Mouse (Mus musculus) neural tube, embryonic 11.5 days (tissue): Measurements from ENCODE around the gene Ostm1. TPM values are rescaled to one million over a fixed set of nuclear protein-coding genes. Genes with fewer than 3 reads are reported as not detected.
A peak's percentile ranks its signal among the peaks of the same experiment; 100 is the strongest.

ENCODE experiments used
- ATAC-seq: fragments of 200-750 bp; cut with Nextera tagmentation; 2 replicates; pipeline ENCODE4 v1.8.0; 2017; ENCODE audit warnings: moderate number of reproducible peaks, mild to moderate bottlenecking, moderate TSS enrichment, moderate library complexity; ENCODE audit not compliant: insufficient read depth, low FRiP score, low TSS enrichment
- DNase-seq: peaks from one replicate; pipeline ENCODE4 v3.0.0-alpha.2; 2015; ENCODE audit warnings: low spot score
- H3K27ac ChIP-seq: fragments of 300-500 bp; sonication (generic); 2 replicates; pipeline ENCODE4 v1.5.1; 2014; ENCODE audit warnings: low read depth, mild to moderate bottlenecking, low read length
- H3K27me3 ChIP-seq: fragments of 300-500 bp; sonication (generic); 2 replicates; pipeline ENCODE4 v1.6.1; 2014; ENCODE audit warnings: mild to moderate bottlenecking, low read length, mixed read lengths; ENCODE audit not compliant: control insufficient read depth, insufficient read depth
- H3K36me3 ChIP-seq: fragments of 300-500 bp; sonication (generic); 2 replicates; pipeline ENCODE4 v1.6.1; 2014; ENCODE audit warnings: mild to moderate bottlenecking, low read length, moderate library complexity, mixed read lengths; ENCODE audit not compliant: control insufficient read depth, insufficient read depth
- H3K4me1 ChIP-seq: fragments of 300-500 bp; sonication (generic); 2 replicates; pipeline ENCODE4 v1.6.1; 2014; ENCODE audit warnings: low read length, mixed read lengths; ENCODE audit not compliant: control insufficient read depth, insufficient read depth
- H3K4me2 ChIP-seq: fragments of 300-500 bp; sonication (generic); 2 replicates; pipeline ENCODE4 v1.6.1; 2014; ENCODE audit warnings: low read depth, mild to moderate bottlenecking, moderate library complexity
- H3K4me3 ChIP-seq: fragments of 300-500 bp; sonication (generic); 2 replicates; pipeline ENCODE4 v1.5.1; 2014; ENCODE audit warnings: low read depth, low read length
- H3K9ac ChIP-seq: fragments of 300-500 bp; sonication (generic); 2 replicates; pipeline ENCODE4 v1.6.1; 2014; ENCODE audit warnings: mild to moderate bottlenecking, low read length
- H3K9me3 ChIP-seq: fragments of 300-500 bp; sonication (generic); 2 replicates; pipeline ENCODE4 v1.6.1; 2016; ENCODE audit warnings: low read length; ENCODE audit not compliant: control insufficient read depth
- whole genome bisulfite sequencing: fragments of 180-500 bp; shearing (Covaris S2); extraction: QIAGEN DNeasy Blood & Tissue Kit; methylation state at CpG from one replicate; pipeline ENCODE4 v1.1.7; 2014; 5-methylcytosine and 5-hydroxymethylcytosine counted together
- polyA plus RNA-seq: library from polyadenylated mRNA; unstranded; fragments of >200 nt; fragmentation: Nextera tagmentation; extraction: Ambion mirVana; gene quantifications from 2 replicates; pipeline ENCODE4 v1.2.1, GENCODE M21; 2014

The Ostm1 gene
- polyA plus RNA-seq, 1 experiment from 2014 or later, result 16.8 TPM

DNA sequence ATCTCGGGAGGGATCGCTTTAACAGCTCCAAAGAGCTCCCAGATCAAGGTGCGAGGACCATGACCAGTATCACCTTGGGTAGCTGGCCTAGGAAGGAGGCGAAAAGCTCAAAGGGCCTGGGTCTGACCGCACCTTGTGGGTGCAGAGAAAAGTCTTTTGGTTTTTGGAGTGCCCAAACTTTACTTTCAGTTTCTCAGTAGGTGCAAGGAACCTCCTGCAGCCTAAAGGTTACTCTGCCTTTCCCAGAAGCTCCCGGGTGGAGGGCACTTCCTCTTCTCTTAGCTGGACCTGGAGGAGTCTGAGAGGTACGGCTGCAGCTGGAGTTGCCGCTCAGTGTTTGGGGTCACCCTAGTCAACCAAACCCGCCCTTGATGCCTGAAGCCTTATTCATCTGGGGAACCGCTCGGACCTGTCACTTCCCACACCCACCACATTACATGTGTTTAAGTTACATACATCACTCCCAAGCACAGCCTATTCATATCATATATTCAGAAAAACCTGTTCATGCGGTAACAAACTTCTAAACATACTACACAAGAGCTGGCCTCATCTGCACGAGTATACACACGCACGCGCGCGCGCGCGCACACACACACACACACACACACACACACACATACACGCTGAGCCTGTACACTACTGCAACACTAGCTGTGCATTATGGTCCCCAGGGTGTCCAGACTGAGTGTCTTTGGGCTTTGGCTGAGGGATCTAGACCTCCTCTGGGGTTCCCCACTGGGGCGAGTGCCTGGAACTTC, 49.9 kb downstream of the Ostm1 start:
- ATAC-seq, result no peak
- peaks cover 92% of the 10 kb centered on the region for H3K27me3 ChIP-seq
- no peaks in the 10 kb centered on the region for H3K9me3 ChIP-seq
- H3K4me2 ChIP-seq, result peak overlapping the region; percentile 29
- DNase-seq, result peak; percentile 46
- WGBS, result 4% methylated on average over 23 of the region's 23 CpGs
- no peak overlapping the region for H3K9ac ChIP-seq
- H3K4me1 ChIP-seq, result peaks cover 14% of the 10 kb centered on the region
- peak overlapping the region; percentile 14; the same call in 1 of the 2 replicates for H3K4me3 ChIP-seq
- no peak overlapping the region for H3K27ac ChIP-seq
- no peaks in the 10 kb centered on the region for H3K36me3 ChIP-seq

DNA sequence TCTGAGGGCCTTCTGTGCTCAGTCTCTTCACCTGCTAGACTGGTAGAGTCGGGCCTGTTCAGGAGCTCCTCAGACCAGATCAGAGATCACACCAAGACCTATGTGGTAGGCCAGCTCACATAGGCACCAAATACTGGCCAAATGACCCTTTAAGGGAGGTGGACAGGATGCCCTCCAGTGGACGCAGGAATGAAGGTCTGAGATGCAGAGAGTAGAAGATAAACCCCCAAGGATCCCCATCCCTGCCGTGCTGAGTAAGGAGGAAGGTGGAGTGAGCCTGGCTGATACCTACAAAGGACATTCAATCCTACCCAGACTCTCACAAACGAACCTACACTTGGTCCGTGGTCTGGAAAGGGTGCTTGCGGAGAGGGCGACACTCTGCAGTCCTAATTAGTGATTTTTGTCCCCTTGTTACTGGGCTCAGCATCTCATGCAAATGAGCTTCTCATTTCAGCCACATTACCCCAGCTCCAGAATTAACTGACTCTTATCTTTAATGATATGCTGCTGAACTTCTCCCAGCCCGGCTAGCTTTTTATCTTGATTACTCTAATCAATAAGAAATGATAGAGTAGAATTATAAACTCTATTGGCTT, 50.6 kb downstream of the Ostm1 start:
- Histone ChIP-seq H3K4me3 (no peak overlapping the region), H3K27me3 (peaks cover 88% of the 10 kb centered on the region), H3K9ac (no peak overlapping the region)

DNA sequence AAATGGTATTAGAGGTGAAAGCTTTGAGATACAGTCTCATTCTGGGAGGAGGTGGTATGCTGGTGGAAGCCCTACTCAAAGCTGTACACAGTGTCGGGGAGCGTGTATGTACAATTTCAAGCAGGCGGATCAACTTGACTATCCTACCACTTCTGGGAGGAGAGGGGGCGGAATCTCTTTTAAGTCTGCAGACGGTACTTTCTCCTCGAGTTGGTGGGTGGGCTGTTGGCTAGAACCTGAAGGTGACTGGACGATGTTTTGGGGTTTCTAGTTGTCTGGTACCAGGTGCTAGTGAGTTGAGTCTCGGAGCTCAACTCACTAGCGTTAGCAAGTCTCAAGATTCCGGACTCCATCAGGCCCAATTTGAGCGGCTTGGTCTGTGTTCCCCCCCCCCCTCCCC, 51.4 kb downstream of the Ostm1 start:
- Histone ChIP-seq H3K9me3 (no peaks in the 10 kb centered on the region), H3K9ac (no peak overlapping the region), H3K36me3 (no peaks in the 10 kb centered on the region), H3K27ac (no peak overlapping the region), H3K4me1 (peaks cover 14% of the 10 kb centered on the region), H3K27me3 (peaks cover 80% of the 10 kb centered on the region), H3K4me2 (no peak overlapping the region), H3K4me3 (no peak overlapping the region)
- WGBS, result 3% methylated on average over 11 of the region's 11 CpGs
- DNase-seq, result no peak
- no peak for ATAC-seq

More for the DNA sequence above, 50.6 kb downstream of the Ostm1 start:
- Histone ChIP-seq H3K9me3 (no peaks in the 10 kb centered on the region), H3K27ac (no peak overlapping the region), H3K4me2 (no peak overlapping the region), H3K4me1 (peaks cover 14% of the 10 kb centered on the region), H3K36me3 (no peaks in the 10 kb centered on the region)
- WGBS, result 1% methylated on average over 8 of the region's 8 CpGs
- ATAC-seq (no peak), DNase-seq (peak; percentile 36)

DNA sequence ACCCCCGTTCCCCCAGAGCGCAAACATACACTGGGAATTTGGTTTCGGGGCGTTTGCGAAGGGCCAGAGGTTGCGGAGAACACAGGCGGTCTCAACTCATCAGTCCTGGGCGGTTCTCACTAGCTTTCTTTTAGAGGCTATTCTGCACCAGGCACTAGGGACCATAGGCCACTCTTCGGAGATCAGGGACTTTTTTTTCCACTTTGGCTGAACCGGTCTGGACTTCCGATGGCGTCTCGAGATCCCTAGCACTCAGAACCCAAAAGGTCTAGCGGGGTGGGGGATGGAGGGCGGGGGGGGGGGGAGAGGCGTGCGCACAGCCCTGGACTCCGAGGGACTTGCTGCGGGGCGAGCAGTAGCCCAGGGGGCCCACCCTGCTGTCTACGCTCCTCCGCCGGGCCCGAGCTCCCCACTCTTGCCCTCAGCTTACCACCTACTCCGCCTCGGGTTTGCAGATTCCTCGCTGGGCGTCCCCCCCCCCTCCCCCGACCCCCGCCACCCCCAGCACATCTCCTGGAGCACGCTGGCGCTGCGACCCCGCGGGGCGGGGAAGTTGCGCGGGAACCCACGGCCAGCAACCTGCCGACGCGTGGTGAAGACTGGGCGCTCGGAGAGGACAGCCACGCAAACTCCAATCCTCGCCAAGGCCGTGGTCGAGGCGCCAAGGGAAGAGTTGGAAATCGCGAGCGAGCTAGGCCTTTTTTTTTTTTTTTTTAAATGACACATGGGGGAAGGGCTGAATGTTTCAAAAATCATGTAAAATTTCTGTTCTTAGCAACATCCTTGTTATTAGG, 52.1 kb downstream of the Ostm1 start:
- peaks cover 11% of the 10 kb centered on the region; the same call in 1 of the 2 replicates for H3K4me1 ChIP-seq
- no peaks in the 10 kb centered on the region for H3K9me3 ChIP-seq
- no peak overlapping the region for H3K9ac ChIP-seq
- H3K4me2 ChIP-seq, result peak overlapping the region; percentile 12; the same call in 1 of the 2 replicates
- peak overlapping the region; percentile 8; the same call in 1 of the 2 replicates for H3K4me3 ChIP-seq
- no peak overlapping the region for H3K27ac ChIP-seq
- WGBS, result under 1% methylated on average over 50 of the region's 52 CpGs
- H3K36me3 ChIP-seq, result no peaks in the 10 kb centered on the region
- peaks cover 73% of the 10 kb centered on the region for H3K27me3 ChIP-seq
- DNase-seq (no peak), ATAC-seq (no peak)

DNA sequence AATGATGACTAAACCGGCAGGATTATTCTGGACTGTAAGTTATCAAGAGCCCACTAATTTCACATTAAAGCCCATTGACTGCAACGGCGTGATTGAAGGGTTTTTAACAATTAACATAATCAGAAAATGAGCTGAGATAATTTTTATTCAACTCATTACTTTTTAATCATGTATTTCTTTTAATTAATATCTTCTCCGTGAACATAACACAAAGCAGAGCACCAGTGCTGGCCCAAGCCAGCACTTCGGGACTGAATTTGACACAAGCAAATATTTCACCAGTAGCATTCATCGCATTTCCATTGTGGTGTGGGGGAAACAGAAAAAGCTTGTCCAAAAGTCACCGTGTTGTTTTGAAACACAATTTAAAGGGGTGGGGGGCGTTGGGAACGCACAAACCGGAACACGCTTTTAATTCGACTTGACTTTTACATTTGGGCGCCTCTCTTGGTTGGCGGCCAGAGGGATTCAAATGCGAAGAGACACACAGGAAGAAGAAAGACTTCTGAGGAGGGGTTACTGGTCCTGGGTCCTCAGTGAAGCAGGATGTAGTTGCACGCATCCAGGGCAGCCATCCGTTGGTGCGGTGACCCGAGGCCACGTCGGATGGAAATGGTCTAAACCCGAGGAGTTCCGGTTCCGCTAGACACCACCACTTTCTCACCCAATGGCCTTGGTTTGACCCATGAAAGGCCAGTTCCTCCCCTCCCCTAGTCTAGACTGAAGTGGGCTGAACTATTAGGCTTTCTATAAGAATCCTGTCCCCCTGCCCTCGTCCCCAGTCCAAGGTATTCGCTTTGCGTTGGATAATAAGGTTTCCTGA, 52.9 kb downstream of the Ostm1 start:
- ATAC-seq (0 out of 2 replicates have a peak, but pooled peaks have one; percentile 3), DNase-seq (peak; percentile 49)
- Histone ChIP-seq H3K36me3 (no peaks in the 10 kb centered on the region), H3K4me3 (no peak overlapping the region), H3K27me3 (peaks cover 66% of the 10 kb centered on the region), H3K4me1 (peaks cover 8% of the 10 kb centered on the region; the same call in 1 of the 2 replicates), H3K27ac (no peak overlapping the region), H3K4me2 (peak overlapping the region; percentile 14; the same call in 1 of the 2 replicates), H3K9me3 (no peaks in the 10 kb centered on the region), H3K9ac (no peak overlapping the region)
- 2% methylated on average over 27 of the region's 27 CpGs for WGBS

DNA sequence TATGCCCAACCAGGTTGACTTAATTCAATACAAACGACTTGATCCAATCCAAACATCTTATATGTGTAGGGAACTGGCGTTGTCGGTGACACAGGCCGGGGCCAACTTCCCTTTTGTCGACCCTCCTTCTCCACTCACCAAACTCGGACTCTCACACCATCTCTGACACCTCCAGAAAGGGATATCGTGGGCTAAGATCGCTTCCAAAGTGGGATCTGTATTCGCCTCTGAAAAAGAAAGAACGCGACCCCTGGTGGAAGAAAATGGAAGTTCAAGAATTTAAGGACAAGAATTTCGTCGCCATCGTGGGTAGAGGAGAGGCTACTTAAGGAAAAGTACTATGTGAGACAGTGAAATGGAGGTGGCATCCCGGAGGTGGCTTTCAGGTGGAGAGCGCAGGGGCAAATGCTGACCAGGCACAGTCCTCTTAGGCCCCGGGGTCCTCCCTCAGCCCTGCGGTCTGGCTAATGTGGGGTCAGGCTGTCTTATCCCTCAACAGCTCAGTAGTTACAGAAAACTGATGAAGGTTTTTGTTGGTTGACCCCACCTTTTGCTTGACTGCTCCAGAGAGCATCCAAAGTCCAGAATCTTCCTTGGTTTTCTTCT, 53.7 kb downstream of the Ostm1 start:
- H3K9me3 ChIP-seq, result no peaks in the 10 kb centered on the region
- no peak overlapping the region for H3K27ac ChIP-seq
- WGBS, result 3% methylated on average over 18 of the region's 18 CpGs
- DNase-seq, result peak; percentile 78
- peaks cover 58% of the 10 kb centered on the region for H3K27me3 ChIP-seq
- no peak overlapping the region for H3K4me3 ChIP-seq
- H3K4me2 ChIP-seq, result no peak overlapping the region
- 0 out of 2 replicates have a peak, but pooled peaks have one; percentile 32 for ATAC-seq
- H3K9ac ChIP-seq, result no peak overlapping the region
- H3K36me3 ChIP-seq, result no peaks in the 10 kb centered on the region
- H3K4me1 ChIP-seq, result 0 out of 2 replicates have a peak, but pooled peaks cover 5% of the 10 kb centered on the region

DNA sequence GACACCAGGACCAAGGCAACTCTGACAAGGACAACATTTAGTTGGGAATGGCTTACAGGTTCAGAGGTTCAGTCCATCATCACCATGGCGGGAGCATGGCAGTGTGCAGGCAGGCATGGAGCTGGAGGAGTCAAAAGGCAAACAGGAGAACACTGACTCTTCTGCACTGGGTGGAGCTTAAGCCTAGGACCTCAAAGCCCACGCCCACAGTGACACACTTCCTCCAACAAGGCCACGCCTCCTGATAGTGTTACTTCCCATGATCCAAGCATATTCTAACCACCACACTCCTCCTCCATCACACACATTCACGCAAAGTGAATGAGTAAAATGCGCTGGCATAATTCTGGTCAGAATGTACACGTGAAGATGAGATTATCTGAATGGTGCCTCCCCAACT, 56.2 kb downstream of the Ostm1 start:
- H3K27me3 ChIP-seq, result peaks cover 33% of the 10 kb centered on the region
- no peaks in the 10 kb centered on the region for H3K9me3 ChIP-seq

More for the DNA sequence above, 56.2 kb downstream of the Ostm1 start:
- no peak overlapping the region for H3K4me3 ChIP-seq
- no peak overlapping the region for H3K27ac ChIP-seq
- no peak for ATAC-seq
- H3K4me1 ChIP-seq, result no peaks in the 10 kb centered on the region
- 81% methylated on average over 6 of the region's 6 CpGs for WGBS
- H3K9ac ChIP-seq, result no peak overlapping the region
- H3K36me3 ChIP-seq, result no peaks in the 10 kb centered on the region
- DNase-seq, result no peak
- H3K4me2 ChIP-seq, result no peak overlapping the region
